Mouse (Mus musculus) heart, adult 2 months (tissue): ENCODE measurements around the gene Fgfr3. TPM values are rescaled to one million over a fixed set of nuclear protein-coding genes. Genes with fewer than 3 reads are reported as not detected.

Experiments
- DNase-seq, 2 experiments: peaks; one replicate each; pipeline ENCODE4 v3.0.0; 2021
- H3K27ac ChIP-seq: fragments of 200-600 bp; 2 replicates; pipeline ENCODE4 v1.8.1; 2022
- H3K27me3 ChIP-seq: fragments of 200-500 bp; 2 replicates; pipeline ENCODE4 v1.6.1; 2012; ENCODE audit warnings: mild to moderate bottlenecking, low read length, inconsistent platforms, mixed read lengths; ENCODE audit not compliant: control insufficient read depth, insufficient read depth
- H3K36me3 ChIP-seq: fragments of 200-500 bp; 2 replicates; pipeline ENCODE4 v1.6.1; 2012; ENCODE audit warnings: low read length, inconsistent platforms; ENCODE audit not compliant: control insufficient read depth, insufficient read depth
- H3K4me1 ChIP-seq: fragments of 200-500 bp; 2 replicates; pipeline ENCODE4 v1.6.1; 2011; ENCODE audit warnings: low read length; ENCODE audit not compliant: control insufficient read depth, insufficient read depth
- H3K4me3 ChIP-seq: fragments of 200-600 bp; 2 replicates; pipeline ENCODE4 v1.8.1; 2022
- H3K79me2 ChIP-seq: fragments of 200-500 bp; replicated peaks from 2 replicates; pipeline ENCODE4 v1.6.1; 2012; ENCODE audit warnings: mild to moderate bottlenecking, inconsistent platforms, low read length, moderate library complexity, mixed read lengths; ENCODE audit not compliant: control insufficient read depth, insufficient read depth
- H3K9ac ChIP-seq: fragments of 200-500 bp; 2 replicates; pipeline ENCODE4 v1.6.1; 2012; ENCODE audit warnings: low read depth, mild to moderate bottlenecking, control low read depth, inconsistent platforms, low read length, mixed read lengths
- CTCF ChIP-seq: fragments of 200-600 bp; IDR thresholded peaks from 2 replicates; pipeline ENCODE4 v1.8.1; 2022; ENCODE audit warnings: antibody characterized with exemption, mild to moderate bottlenecking, moderate library complexity
- EP300 ChIP-seq: fragments of 200-500 bp; IDR thresholded peaks from 2 replicates; pipeline ENCODE4 v1.6.1; 2011; ENCODE audit warnings: low read depth, low read length, control low read depth; ENCODE audit not compliant: insufficient read depth
- POLR2A ChIP-seq: fragments of 200-500 bp; IDR thresholded peaks from 2 replicates; pipeline ENCODE4 v1.6.1; 2011; ENCODE audit warnings: mild to moderate bottlenecking, low read depth, low read length, control low read depth; ENCODE audit not compliant: insufficient read depth
- WGBS: fragments of 180-500 bp; shearing (Covaris S2); methylation state at CpG from one replicate; pipeline ENCODE4 v1.1.7; 2018; 5-methylcytosine and 5-hydroxymethylcytosine counted together
- intact Hi-C: fragments of 180-260 bp; cut with DNase I; formaldehyde crosslinking; loops from one replicate; pipeline ENCODE4 v1.15.1; 2025
- polyA plus RNA-seq: library from polyadenylated mRNA; depleted of rRNA; stranded (reverse); fragments of >200 nt; gene quantifications from 2 replicates; pipeline ENCODE4 v1.2.3, GENCODE M21; 2012
- total RNA-seq, 2 experiments: library from RNA; stranded (reverse); gene quantifications; 2 replicates each; pipeline ENCODE4 v1.2.3; 2021

Gene Fgfr3
- total and polyA plus RNA-seq, 3 experiments: 8.6 to 15.4 (median 10.1) TPM

- Histone ChIP-seq H3K9ac (no peak overlapping the region), H3K27me3 (no peaks in the 10 kb centered on the region), H3K4me1 (no peaks in the 10 kb centered on the region), H3K4me3 (no peak overlapping the region), H3K36me3 (no peaks in the 10 kb centered on the region), H3K27ac (no peak overlapping the region), H3K79me2 (no peaks in the 10 kb centered on the region)
- TF ChIP-seq CTCF: no peak
- no peak for TF ChIP-seq EP300
- no peak for TF ChIP-seq POLR2A
- DNase-seq: no peak
- 73% methylated on average over 7 of the region's 7 CpGs for WGBS
- intact Hi-C loops: no loop called here
Observed at GRCm38 (mm10) chr5:33728841-33729240, 7.4 kb downstream of the Fgfr3 start.

DNA sequence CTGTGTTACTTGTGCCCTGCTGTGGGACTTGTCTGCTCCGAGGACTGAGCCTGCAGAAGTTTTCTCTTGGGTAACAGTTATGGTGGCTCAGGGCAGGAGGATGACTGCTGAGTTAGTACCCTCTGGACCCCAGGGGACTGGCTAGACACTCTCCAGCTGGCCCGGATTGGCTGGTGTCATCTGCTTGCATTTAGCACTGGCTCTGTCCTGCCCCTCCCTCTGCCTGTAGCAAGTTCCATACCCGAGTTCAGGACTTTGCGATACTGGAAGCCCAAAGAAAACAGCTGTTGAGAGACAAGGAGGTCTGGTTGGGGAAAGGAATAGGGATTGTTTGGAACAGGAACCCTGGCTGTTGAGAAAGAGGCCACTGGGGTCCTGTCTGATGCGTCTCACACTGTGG is 9.0 kb downstream of the Fgfr3 start:
- TF ChIP-seq EP300 (no peak), POLR2A (no peak), CTCF (no peak)
- WGBS: 58% methylated on average over 5 of the region's 5 CpGs

DNA sequence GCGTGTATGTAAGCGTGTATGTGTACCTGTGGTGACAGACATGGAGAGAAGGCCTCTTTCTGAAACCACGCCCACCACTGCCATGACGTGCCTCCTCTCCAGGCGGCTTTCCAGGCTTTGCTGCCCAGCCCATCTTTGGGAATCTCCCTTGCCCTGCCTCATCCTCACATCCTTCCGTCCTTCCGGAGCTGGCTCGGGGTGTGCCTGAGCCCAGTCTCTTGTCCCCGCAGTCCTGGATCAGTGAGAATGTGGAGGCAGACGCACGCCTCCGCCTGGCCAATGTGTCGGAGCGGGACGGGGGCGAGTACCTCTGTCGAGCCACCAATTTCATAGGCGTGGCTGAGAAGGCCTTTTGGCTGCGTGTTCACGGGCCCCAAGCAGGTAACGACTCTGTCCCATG is 9.6 kb downstream of the Fgfr3 start:
- 64% methylated on average over 21 of the region's 21 CpGs for WGBS
- Histone ChIP-seq H3K27me3 (no peaks in the 10 kb centered on the region), H3K4me3 (no peak overlapping the region), H3K27ac (no peak overlapping the region), H3K79me2 (no peaks in the 10 kb centered on the region), H3K4me1 (no peaks in the 10 kb centered on the region), H3K9ac (no peak overlapping the region), H3K36me3 (no peaks in the 10 kb centered on the region)
- no peak for DNase-seq
- intact Hi-C loops: no loop called here
- TF ChIP-seq CTCF (no peak), EP300 (no peak), POLR2A (no peak)

More for the DNA sequence above, 9.0 kb downstream of the Fgfr3 start:
- Histone ChIP-seq H3K9ac (no peak overlapping the region), H3K4me1 (no peaks in the 10 kb centered on the region), H3K4me3 (no peak overlapping the region), H3K79me2 (no peaks in the 10 kb centered on the region), H3K27me3 (no peaks in the 10 kb centered on the region), H3K36me3 (no peaks in the 10 kb centered on the region), H3K27ac (no peak overlapping the region)
- DNase-seq: no peak
- intact Hi-C loops: no loop called here

GRCm38 (mm10) chr5:33733837-33734236 is 12.4 kb downstream of the Fgfr3 start:
- intact Hi-C loops: no loop called here
- no peak for TF ChIP-seq CTCF
- no peak for TF ChIP-seq EP300
- TF ChIP-seq POLR2A: no peak
- Histone ChIP-seq H3K27me3 (no peaks in the 10 kb centered on the region), H3K79me2 (no peaks in the 10 kb centered on the region), H3K27ac (no peak overlapping the region), H3K36me3 (no peaks in the 10 kb centered on the region), H3K9ac (no peak overlapping the region), H3K4me3 (no peak overlapping the region), H3K4me1 (peaks cover 1% of the 10 kb centered on the region; the same call in 1 of the 2 replicates)
- no peak for DNase-seq
- 95% methylated on average over 12 of the region's 12 CpGs for WGBS

- H3K4me3 ChIP-seq: no peak overlapping the region
- TF ChIP-seq POLR2A: no peak
- TF ChIP-seq CTCF: no peak
- no peak for TF ChIP-seq EP300
- H3K27me3 ChIP-seq: no peaks in the 10 kb centered on the region
- H3K36me3 ChIP-seq: no peaks in the 10 kb centered on the region
- peaks cover 1% of the 10 kb centered on the region; the same call in 1 of the 2 replicates for H3K4me1 ChIP-seq
- intact Hi-C loops: no loop called here
- H3K27ac ChIP-seq: no peak overlapping the region
- no peak overlapping the region for H3K9ac ChIP-seq
- no peak for DNase-seq
- H3K79me2 ChIP-seq: no peaks in the 10 kb centered on the region
- WGBS: 91% methylated on average over 16 of the region's 16 CpGs
Observed at GRCm38 (mm10) chr5:33735412-33736092, 14.1 kb downstream of the Fgfr3 start.

GRCm38 (mm10) chr5:33736230-33736629 is 14.8 kb downstream of the Fgfr3 start:
- Histone ChIP-seq H3K27me3 (no peaks in the 10 kb centered on the region), H3K79me2 (no peaks in the 10 kb centered on the region), H3K4me1 (peaks cover 1% of the 10 kb centered on the region; the same call in 1 of the 2 replicates), H3K9ac (no peak overlapping the region), H3K36me3 (no peaks in the 10 kb centered on the region), H3K27ac (no peak overlapping the region), H3K4me3 (no peak overlapping the region)
- no peak for DNase-seq
- 83% methylated on average over 9 of the region's 9 CpGs for WGBS
- TF ChIP-seq EP300 (no peak), CTCF (no peak), POLR2A (no peak)
- intact Hi-C loops: no loop called here
